Mouse (Mus musculus): Measurements from ENCODE around the gene Tyrobp. TPM values are rescaled to one million over a fixed set of nuclear protein-coding genes. Genes with fewer than 3 reads are reported as not detected.

Gene Tyrobp
- polyA plus RNA-seq, 1 experiment from 2014 or later: 112 TPM

DNA sequence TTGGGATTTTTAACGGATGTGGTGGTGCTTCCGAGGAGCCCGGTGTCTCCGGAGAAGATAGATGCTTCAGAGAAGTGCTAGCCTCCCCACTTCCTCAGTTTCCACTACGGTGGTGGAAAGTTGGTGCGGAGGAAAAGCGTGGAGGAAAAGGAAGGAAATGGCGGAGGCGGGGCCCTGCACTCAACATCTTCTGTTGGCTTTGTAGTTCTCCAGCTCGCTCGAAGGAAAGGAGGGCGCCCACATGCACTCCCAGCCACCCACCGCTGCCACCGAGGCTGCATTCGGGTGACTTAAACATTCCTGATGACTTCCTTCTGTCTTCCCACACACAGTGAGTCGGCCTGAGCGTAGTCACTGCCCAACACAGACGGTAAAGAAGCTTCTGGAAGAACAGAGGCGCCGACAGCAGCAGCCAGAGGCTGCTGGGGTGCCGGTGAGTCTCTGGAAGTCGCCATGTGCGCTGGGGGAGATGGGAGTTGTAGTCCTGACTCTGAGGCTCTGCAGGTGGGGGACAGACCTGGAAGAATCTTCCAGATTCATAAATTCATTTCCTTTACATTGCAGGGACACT lies 9.6 kb downstream of the Tyrobp start:
- DNase-seq (ENCODE audit: low spot score): peak; percentile 57

- no peak for DNase-seq (ENCODE audit: low spot score)
Observed at GRCm38 (mm10) chr7:30429327-30429726, 15.8 kb downstream of the Tyrobp start.

DNA sequence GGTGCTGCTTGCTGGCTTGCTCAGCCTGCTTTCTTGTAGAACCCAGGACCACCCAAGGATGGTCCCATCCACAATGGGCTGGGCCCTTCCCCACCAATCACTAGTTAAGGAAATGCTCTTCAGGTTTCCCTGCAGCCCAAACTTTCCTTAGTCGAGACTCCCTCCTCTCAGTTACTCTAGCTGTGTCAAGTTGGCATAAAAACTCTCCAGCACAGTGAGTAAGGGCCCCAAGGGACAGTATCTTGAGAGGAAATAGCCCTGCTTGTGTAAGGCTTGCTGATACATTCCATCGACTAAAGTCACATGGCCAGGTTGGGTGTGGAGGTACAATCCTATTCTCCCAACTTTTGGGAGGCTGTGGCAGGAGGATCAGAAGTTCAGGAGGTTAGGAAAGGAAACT lies 16.6 kb downstream of the Tyrobp start:
- no peak for DNase-seq (ENCODE audit: low spot score)

DNA sequence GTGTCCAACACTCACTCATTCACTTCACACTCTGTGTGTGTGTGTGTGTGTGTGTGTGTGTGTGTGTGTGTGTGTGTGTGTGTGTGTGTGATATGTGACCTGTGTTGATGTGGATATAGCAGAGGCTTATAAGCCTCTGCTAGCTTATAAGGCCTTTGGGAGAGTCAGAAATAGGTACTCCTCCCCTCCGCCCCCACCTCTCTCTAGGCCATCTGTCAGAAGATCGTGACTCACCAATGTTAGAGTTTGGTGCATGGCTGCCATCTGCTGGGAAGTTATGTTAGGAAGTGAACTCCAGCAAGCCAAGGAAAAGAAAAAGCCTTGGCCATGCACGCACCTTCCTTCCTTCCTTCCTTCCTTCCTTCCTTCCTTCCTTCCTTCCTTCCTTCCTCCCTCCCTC lies 18.2 kb downstream of the Tyrobp start:
- peak; percentile 75 for DNase-seq (ENCODE audit: low spot score)

GRCm38 (mm10) chr7:30434238-30434637 lies 20.7 kb downstream of the Tyrobp start:
- peak; percentile 34 for DNase-seq (ENCODE audit: low spot score)

- no peak for DNase-seq (ENCODE audit: low spot score)
Observed at GRCm38 (mm10) chr7:30434701-30435100, 21.1 kb downstream of the Tyrobp start.

GRCm38 (mm10) chr7:30435156-30435555 lies 21.6 kb downstream of the Tyrobp start:
- no peak for DNase-seq (ENCODE audit: low spot score)

GRCm38 (mm10) chr7:30436879-30437278 lies 23.3 kb downstream of the Tyrobp start:
- DNase-seq (ENCODE audit: low spot score): peak; percentile 33

- no peak for DNase-seq (ENCODE audit: low spot score)
Observed at GRCm38 (mm10) chr7:30439734-30440133, 26.2 kb downstream of the Tyrobp start.

- DNase-seq (ENCODE audit: low spot score): peak; percentile 42
Observed at GRCm38 (mm10) chr7:30440697-30441096, 27.1 kb downstream of the Tyrobp start.

DNA sequence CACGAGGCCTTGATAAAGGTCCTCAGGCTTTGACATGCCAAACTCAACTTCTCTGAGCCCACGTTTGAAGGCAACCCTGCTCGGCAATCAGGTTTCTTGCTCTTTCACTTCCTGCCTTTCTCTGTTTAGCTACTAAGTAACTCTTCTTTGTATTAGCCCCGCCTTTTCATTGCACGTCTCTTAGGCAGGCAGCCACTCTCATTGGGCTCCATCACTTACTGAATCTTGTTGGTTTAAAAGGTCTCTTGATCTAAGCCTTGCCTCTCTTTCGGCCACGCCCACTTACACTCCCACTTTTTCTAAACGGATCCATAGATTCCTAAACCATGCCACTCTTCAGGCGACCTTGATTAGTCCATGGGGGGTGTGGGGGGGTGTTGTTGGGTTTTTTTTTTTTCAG lies 30.1 kb downstream of the Tyrobp start:
- DNase-seq (ENCODE audit: low spot score): no peak

- DNase-seq (ENCODE audit: low spot score): no peak
Observed at GRCm38 (mm10) chr7:30444154-30444970, 30.8 kb downstream of the Tyrobp start.

DNA sequence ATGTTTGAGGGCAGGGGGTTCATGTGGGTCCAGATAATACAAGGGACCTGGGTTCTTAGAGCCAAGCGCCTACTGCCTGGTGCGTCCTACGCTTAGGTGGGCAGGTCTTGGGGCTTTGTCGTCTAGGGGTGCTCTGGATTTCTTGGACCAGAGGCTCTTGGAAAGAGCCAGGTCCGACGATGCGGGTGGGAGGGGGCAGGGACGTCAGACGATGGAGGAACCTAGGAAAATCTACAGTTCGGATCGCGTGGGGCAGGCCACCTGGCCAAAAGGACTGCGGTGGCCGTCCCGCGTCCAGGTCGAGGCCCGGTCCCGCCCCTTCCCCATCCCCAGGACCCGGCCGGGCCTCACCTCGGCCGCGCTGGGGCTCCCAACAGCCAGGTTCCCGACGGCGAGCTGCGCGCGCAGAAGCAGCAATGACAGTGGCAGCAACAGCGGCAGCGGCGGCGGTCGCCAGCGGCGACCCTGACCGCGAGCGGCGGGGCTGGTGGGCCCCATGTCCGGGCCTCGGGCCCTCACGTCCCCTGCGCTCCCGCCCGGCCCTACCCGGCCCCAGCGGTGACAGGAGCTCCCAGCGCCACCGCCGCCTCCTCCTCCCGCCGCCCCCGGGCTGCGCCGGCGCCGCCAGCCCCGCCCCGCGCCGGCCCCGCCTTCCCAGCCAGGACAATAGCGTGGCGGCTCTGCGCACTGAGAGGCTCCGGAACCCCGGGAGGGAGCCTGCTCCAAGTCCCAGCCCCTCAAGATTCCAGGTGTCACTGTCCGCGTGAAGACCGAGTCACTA lies 31.6 kb downstream of the Tyrobp start, which contains the start of gene Aplp1:
Gene Aplp1 (minus strand): TSS at position 565 of the 781 bp plus-strand sequence.
- peak; percentile 23 for DNase-seq (ENCODE audit: low spot score)

DNA sequence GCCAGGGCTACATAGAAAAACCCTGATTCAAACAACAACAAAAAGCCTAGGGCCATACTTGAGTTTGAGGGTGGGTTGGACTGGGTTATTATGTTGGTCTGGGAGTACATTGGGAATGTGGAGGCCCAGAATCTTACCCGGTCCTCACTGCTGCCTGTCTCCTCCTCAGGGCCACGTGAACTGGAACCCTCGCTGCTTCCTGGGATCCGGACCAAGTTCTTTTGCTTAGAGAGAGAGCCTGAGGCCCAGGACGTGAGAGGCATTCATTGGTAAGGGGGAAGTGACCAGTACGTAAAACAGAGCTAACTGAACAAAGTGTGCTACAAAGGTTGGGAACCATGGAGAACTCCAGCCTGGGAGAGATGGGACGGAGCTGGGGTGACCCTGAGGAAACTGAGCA lies 36.7 kb downstream of the Tyrobp start:
- DNase-seq (ENCODE audit: low spot score): no peak

GRCm38 (mm10) chr7:30453327-30453726 lies 39.8 kb downstream of the Tyrobp start:
- no peak for DNase-seq (ENCODE audit: low spot score)

DNA sequence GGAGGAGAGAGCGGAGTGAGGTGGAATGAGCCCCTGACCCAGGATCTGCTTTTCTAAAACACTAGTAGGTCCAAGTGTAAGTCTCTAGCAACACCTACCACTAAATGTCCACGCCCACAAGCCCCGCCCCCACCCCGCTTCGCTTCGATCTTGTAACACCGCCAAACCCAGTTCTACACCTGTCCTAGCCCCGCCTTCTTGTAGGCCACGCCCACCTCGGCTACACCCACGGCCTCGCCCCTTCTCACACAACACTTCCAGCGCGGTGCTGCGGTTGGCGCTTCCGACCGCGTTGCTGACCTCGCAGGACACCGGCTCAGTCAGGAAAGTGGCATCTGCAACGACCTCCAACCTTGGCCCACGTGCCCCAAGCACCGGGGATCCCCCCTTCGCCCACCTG lies 40.2 kb downstream of the Tyrobp start:
- peak; percentile 31 for DNase-seq (ENCODE audit: low spot score)

DNA sequence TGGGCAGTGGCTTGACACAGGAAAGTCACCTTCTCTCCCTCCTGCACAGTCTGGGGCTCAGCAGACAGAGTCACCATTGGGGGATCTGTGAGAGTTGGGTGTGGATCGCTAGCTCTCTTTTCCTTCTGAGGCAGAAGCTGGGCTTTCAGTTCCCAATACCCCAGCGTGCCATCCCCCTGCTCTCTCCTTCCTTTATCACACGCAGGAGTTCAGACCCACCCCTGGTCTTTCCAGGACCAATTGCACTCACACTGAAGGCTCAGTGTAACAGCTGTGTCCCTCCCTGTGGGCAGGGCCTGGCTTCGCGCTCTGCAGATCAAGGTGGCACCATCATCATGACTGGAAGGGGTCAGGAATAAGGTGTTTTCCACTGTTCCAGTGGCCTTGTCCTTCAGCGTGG lies 40.7 kb downstream of the Tyrobp start:
- DNase-seq (ENCODE audit: low spot score): no peak

DNA sequence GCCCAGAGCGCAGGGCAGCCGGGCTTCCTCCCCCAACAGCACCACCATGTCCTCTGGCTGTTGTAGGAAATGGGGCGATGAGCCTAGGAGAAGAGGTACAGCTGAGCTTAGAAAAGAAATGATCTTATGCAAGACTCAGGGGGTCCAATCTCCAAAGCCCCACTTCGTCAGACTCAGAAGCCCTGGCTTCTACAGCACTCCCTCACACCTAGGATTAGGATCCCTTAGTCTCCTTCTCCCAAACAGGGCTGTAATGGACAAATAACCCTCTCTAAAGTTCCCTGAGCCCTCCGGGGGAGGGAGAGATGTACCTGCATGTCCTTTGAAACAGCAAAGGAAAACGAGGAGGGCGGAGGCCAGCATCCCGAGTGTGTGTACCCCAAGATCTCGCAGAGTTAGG lies 42.9 kb downstream of the Tyrobp start:
- DNase-seq (ENCODE audit: low spot score): no peak

DNA sequence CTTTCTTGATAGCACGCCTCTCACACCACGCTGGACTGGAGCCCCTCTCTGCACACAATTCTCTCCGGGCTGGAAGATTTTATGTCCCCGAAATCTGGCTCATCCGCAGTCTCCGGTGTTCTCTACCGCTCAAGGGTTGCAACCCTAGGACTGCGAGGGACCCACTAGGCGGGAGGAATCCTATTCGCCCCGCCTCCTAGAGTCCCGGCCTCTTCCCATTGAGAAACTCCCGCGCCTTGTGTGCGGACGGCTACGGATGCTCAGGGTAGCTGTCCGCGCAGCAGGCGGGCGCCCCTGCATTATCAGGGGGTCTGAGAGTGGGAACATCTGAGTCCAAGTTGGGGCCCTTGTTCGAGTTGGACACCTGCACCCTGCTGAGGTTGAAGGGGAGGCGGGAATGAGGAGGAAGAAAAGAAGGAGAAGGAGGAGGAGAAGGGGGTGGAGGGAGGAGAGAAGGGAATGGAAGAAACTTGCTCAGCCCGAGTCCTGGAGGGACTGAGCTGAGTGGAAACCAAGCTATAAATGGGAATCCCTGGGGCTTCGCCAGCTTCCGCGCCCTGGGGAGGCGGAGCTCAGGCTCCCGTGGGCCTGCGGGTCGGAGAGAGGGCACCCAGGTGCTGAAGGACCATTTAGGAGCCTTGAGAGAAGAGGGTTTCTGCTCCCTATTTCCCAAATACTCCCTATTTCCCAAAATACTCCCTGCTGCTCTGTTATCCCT lies 43.5 kb downstream of the Tyrobp start:
- DNase-seq (ENCODE audit: low spot score): no peak

DNA sequence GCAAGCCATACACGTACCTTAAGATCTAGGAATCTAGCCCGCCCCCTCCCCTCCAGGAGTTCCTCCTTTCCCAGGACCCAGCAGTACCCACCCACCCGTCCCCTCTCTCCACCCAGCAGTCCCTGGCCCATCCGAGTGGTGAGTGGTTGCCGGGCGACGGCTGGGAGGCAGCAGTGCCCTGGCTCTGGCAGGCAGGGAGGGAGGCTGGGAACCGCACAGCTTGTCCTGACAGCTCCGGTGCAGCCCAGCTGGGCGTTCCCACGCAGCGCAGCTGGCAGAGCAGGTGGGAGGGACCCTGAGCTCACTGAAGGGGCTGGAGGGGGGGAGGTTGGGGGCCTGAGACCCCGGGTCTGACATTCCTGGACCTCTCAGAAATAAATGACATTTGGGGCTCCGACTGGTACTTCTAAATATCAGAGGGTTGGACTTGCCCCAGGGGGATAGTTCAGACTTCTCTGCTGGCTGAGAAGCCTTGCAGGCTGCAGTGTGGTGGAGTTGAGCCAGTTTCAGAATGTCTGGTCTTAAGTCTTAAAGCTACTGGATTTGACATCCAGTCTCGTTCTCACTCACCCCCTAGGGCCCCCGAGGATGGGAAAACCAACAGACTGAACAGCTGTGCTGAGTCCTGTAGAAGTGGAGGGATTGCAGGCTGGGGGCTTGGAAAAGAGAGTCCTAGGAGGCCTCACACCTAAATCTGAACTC lies 44.2 kb downstream of the Tyrobp start, which contains the start of the genes Kirrel2 and Nphs1:
Gene Kirrel2 (minus strand): TSS at position 62 of the 702 bp plus-strand sequence.
Gene Nphs1 (plus strand): TSS at position 687 of the 702 bp plus-strand sequence.
- no peak for DNase-seq (ENCODE audit: low spot score)

GRCm38 (mm10) chr7:30459484-30459883 lies 45.9 kb downstream of the Tyrobp start:
- DNase-seq (ENCODE audit: low spot score): no peak
